Mouse (Mus musculus): ENCODE measurements around the gene 5730409E04Rik. TPM values are rescaled to one million over a fixed set of nuclear protein-coding genes. Genes with fewer than 3 reads are reported as not detected.

5730409E04Rik gene
- polyA plus RNA-seq, 1 experiment from 2014 or later, result 23.7 TPM

DNA sequence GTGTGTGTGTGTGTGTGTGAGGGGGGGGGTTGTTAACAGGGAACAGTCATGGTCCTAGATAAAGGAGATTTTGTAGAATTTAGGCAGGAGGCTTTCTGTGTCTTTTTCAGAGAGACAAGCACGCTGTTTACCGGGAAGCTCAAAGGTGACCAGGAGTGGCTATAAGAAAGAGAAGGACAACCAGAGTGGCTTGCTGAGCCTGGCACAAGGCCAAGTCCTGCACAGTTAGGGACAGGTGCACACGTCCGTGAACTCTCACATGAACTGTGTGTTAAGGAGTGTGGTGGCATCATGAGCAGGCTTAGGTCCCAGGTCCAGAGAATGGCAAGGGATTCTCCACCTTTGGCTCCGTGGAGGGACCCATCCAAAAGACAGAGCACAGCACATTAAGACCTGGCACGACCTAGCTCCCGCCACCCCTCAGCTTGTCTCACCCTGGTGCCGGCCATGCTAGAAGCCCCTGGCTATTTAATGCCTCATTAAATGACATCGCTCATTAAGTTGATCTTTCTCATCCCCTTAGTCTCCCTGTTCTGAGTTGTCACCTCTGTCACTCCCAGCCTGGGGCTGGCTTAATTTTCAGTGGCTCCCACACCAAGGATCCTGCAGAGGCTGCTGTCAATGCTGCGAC is 34.8 kb downstream of the 5730409E04Rik start:
- WGBS, result 66% methylated on average over 10 of the region's 10 CpGs
- Histone ChIP-seq H3K36me3 (ENCODE audit: control insufficient read depth, insufficient read depth, low read length) (no peaks in the 10 kb centered on the region), H3K27me3 (ENCODE audit: control insufficient read depth, insufficient read depth, low read length) (no peaks in the 10 kb centered on the region), H3K27ac (ENCODE audit: low read depth, low read length) (no peak overlapping the region), H3K4me2 (ENCODE audit: low read depth, low read length) (no peak overlapping the region), H3K9me3 (ENCODE audit: control insufficient read depth, low read length) (no peaks in the 10 kb centered on the region), H3K4me3 (ENCODE audit: low read depth, low read length) (no peak overlapping the region), H3K4me1 (ENCODE audit: control insufficient read depth, insufficient read depth, low read length) (peaks cover 7% of the 10 kb centered on the region; the same call in 1 of the 2 replicates), H3K9ac (replicated peaks; ENCODE audit: low read depth, low read length) (no peak overlapping the region)
- no peak for ATAC-seq (ENCODE audit: low read depth)

- peak overlapping the region; percentile 11; the same call in 1 of the 2 replicates for H3K4me2 ChIP-seq (ENCODE audit: low read depth, low read length)
- H3K27me3 ChIP-seq (ENCODE audit: control insufficient read depth, insufficient read depth, low read length), result no peaks in the 10 kb centered on the region
- H3K36me3 ChIP-seq (ENCODE audit: control insufficient read depth, insufficient read depth, low read length), result no peaks in the 10 kb centered on the region
- H3K9me3 ChIP-seq (ENCODE audit: control insufficient read depth, low read length), result no peaks in the 10 kb centered on the region
- ATAC-seq (ENCODE audit: low read depth), result peak; percentile 63
- H3K4me1 ChIP-seq (ENCODE audit: control insufficient read depth, insufficient read depth, low read length), result peaks cover 7% of the 10 kb centered on the region; the same call in 1 of the 2 replicates
- H3K9ac ChIP-seq (replicated peaks; ENCODE audit: low read depth, low read length), result no peak overlapping the region
- WGBS, result 27% methylated on average over 24 of the region's 24 CpGs
- no peak overlapping the region for H3K4me3 ChIP-seq (ENCODE audit: low read depth, low read length)
- H3K27ac ChIP-seq (ENCODE audit: low read depth, low read length), result peak overlapping the region; percentile 70
Observed at GRCm38 (mm10) chr4:126647996-126648910, 38.6 kb downstream of the 5730409E04Rik start.

DNA sequence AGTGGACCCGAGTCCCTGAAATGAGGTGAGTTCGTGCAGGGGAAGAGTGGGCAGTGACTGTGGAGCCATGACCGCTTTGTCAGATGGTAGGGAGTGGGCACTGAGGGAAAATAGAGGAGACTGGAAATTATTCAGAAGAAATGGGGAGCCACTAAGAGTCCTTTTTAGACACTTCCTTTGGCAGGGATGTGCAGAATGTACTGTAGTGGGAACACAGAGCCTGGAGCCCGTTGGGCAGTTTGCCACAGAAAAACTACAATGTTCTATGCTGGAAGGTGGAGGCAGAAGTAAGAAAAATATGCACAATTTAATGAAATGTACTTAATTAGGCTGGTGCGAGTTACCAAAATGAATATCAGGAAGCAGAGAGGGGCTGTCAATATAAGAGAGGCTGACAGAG is 43.5 kb downstream of the 5730409E04Rik start:
- Histone ChIP-seq H3K4me3 (ENCODE audit: low read depth, low read length) (no peak overlapping the region), H3K9me3 (ENCODE audit: control insufficient read depth, low read length) (no peaks in the 10 kb centered on the region), H3K27ac (ENCODE audit: low read depth, low read length) (no peak overlapping the region), H3K9ac (replicated peaks; ENCODE audit: low read depth, low read length) (no peak overlapping the region), H3K4me1 (ENCODE audit: control insufficient read depth, insufficient read depth, low read length) (peaks cover 5% of the 10 kb centered on the region; the same call in 1 of the 2 replicates), H3K27me3 (ENCODE audit: control insufficient read depth, insufficient read depth, low read length) (no peaks in the 10 kb centered on the region), H3K4me2 (ENCODE audit: low read depth, low read length) (no peak overlapping the region), H3K36me3 (ENCODE audit: control insufficient read depth, insufficient read depth, low read length) (no peaks in the 10 kb centered on the region)
- WGBS, result 84% methylated on average over 5 of the region's 5 CpGs
- no peak for ATAC-seq (ENCODE audit: low read depth)

DNA sequence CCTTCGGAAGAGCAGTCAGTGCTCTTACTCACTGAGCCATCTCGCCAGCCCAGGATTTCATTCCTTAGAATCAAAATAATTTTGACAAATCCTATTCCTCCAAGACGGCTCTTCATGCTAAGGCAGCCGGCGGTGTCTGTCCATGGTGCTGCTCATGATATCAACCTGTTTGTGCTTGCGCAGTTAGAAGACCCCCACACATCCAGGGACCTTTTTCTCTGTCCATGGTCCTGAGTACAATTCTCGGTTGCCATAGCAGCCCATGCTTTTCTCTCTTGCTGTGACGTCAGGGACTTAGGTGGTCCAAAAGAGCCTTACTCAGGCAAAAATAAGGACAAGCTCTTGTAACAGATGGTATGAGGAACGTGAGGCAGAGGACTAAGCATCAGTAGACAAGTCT is 45.7 kb downstream of the 5730409E04Rik start:
- H3K4me3 ChIP-seq (ENCODE audit: low read depth, low read length), result no peak overlapping the region
- ATAC-seq (ENCODE audit: low read depth), result no peak
- no peaks in the 10 kb centered on the region for H3K36me3 ChIP-seq (ENCODE audit: control insufficient read depth, insufficient read depth, low read length)
- H3K4me1 ChIP-seq (ENCODE audit: control insufficient read depth, insufficient read depth, low read length), result no peaks in the 10 kb centered on the region
- H3K9ac ChIP-seq (replicated peaks; ENCODE audit: low read depth, low read length), result no peak overlapping the region
- WGBS, result 15% methylated on average over 9 of the region's 9 CpGs
- H3K9me3 ChIP-seq (ENCODE audit: control insufficient read depth, low read length), result no peaks in the 10 kb centered on the region
- H3K4me2 ChIP-seq (ENCODE audit: low read depth, low read length), result no peak overlapping the region
- no peaks in the 10 kb centered on the region for H3K27me3 ChIP-seq (ENCODE audit: control insufficient read depth, insufficient read depth, low read length)
- H3K27ac ChIP-seq (ENCODE audit: low read depth, low read length), result no peak overlapping the region

- ATAC-seq (ENCODE audit: low read depth), result no peak
- Histone ChIP-seq H3K36me3 (ENCODE audit: control insufficient read depth, insufficient read depth, low read length) (no peaks in the 10 kb centered on the region), H3K4me2 (ENCODE audit: low read depth, low read length) (no peak overlapping the region), H3K9me3 (ENCODE audit: control insufficient read depth, low read length) (no peaks in the 10 kb centered on the region), H3K9ac (replicated peaks; ENCODE audit: low read depth, low read length) (no peak overlapping the region), H3K4me1 (ENCODE audit: control insufficient read depth, insufficient read depth, low read length) (no peaks in the 10 kb centered on the region), H3K4me3 (ENCODE audit: low read depth, low read length) (no peak overlapping the region), H3K27me3 (ENCODE audit: control insufficient read depth, insufficient read depth, low read length) (no peaks in the 10 kb centered on the region), H3K27ac (ENCODE audit: low read depth, low read length) (no peak overlapping the region)
- 81% methylated on average over 7 of the region's 7 CpGs for WGBS
Observed at GRCm38 (mm10) chr4:126661249-126661648, 51.6 kb downstream of the 5730409E04Rik start.

Small RNAs within 50 kb of the gene (microRNA-seq; reads per million reads assigned to microRNA genes)
- not detected for gene Mir7119

Other genes with a start within 250 kb of the 5730409E04Rik start
- gene Ago3, start 180.3 kb upstream of the 5730409E04Rik start, polyA plus RNA-seq (2014; fragmentation: Nextera tagmentation; extraction: Ambion mirVana), result 15.0 and 22.9 TPM in 2 replicates
- 15.7 and 18.8 TPM in 2 replicates for gene Ago1, start 141.2 kb upstream of the 5730409E04Rik start, polyA plus RNA-seq (2014; fragmentation: Nextera tagmentation; extraction: Ambion mirVana)
- 11.3 and 12.7 TPM in 2 replicates for gene Ago4, start 76.3 kb upstream of the 5730409E04Rik start, polyA plus RNA-seq (2014; fragmentation: Nextera tagmentation; extraction: Ambion mirVana)
- 3.0 and 3.4 TPM in 2 replicates for gene Clspn, start 52.9 kb upstream of the 5730409E04Rik start, polyA plus RNA-seq (2014; fragmentation: Nextera tagmentation; extraction: Ambion mirVana)
- 420 and 451 TPM in 2 replicates for gene Psmb2, start 67.8 kb downstream of the 5730409E04Rik start, polyA plus RNA-seq (2014; fragmentation: Nextera tagmentation; extraction: Ambion mirVana)
- gene Tfap2e, start 126.4 kb downstream of the 5730409E04Rik start, polyA plus RNA-seq (2014; fragmentation: Nextera tagmentation; extraction: Ambion mirVana), result not detected in 2 replicates
- 110 and 111 TPM in 2 replicates for gene Ncdn, start 143.6 kb downstream of the 5730409E04Rik start, polyA plus RNA-seq (2014; fragmentation: Nextera tagmentation; extraction: Ambion mirVana)
- gene AU040320, start 143.7 kb downstream of the 5730409E04Rik start, polyA plus RNA-seq (2014; fragmentation: Nextera tagmentation; extraction: Ambion mirVana), result 43.2 and 47.2 TPM in 2 replicates